Mouse (Mus musculus) spleen, adult 10 weeks (tissue): ENCODE results near the gene Tmem119. TPM values are rescaled to one million over a fixed set of nuclear protein-coding genes. Genes with fewer than 3 reads are reported as not detected.

Source experiments
- polyA plus RNA-seq: library from polyadenylated mRNA; stranded (reverse); fragments of 350-450 nt; fragmentation: Illumina TruSeq; extraction: RNeasy Lipid Tissue Mini Kit (QIAGEN cat#74804); gene quantifications from one replicate; pipeline ENCODE4 v1.2.3, GENCODE M21; 2015; ENCODE audit warnings: low replicate concordance; ENCODE audit not compliant: insufficient read depth

The Tmem119 gene
- polyA plus RNA-seq = 0.99 TPM

GRCm38 (mm10) chr5:113800280-113800679 lies at the start of gene Tmem119:
Tmem119 (minus strand) TSS chr5:113800516.

GRCm38 (mm10) chr5:113832490-113832901 lies 32.2 kb upstream of the Tmem119 start, which contains the start of gene Selplg:
Selplg (minus strand) TSS chr5:113832644.

GRCm38 (mm10) chr5:113772450-113772895 lies 27.8 kb downstream of the Tmem119 start, which contains the start of the genes Sart3 and Iscu:
Sart3 (minus strand) TSS chr5:113772510.
Iscu (plus strand) TSS chr5:113772748.

Other genes starting within 250 kb of the Tmem119 start
- gene Cmklr1, start 150.1 kb downstream of the Tmem119 start, polyA plus RNA-seq = 8.9 TPM
- not detected for gene 1700069L16Rik, start 75.7 kb downstream of the Tmem119 start, polyA plus RNA-seq
- 3.3 TPM for gene Ficd, start 64.7 kb downstream of the Tmem119 start, polyA plus RNA-seq
- gene Sart3, start 28.0 kb downstream of the Tmem119 start, polyA plus RNA-seq = 19.4 TPM
- gene Iscu, start 27.8 kb downstream of the Tmem119 start, polyA plus RNA-seq = 87.0 TPM
- 85.0 TPM for gene Selplg, start 32.1 kb upstream of the Tmem119 start, polyA plus RNA-seq
- 48.3 TPM for gene Coro1c, start 108.2 kb upstream of the Tmem119 start, polyA plus RNA-seq
- 13.2 TPM for gene Ssh1, start 193.4 kb upstream of the Tmem119 start, polyA plus RNA-seq
- gene Dao, start 203.2 kb upstream of the Tmem119 start, polyA plus RNA-seq = 0.33 TPM